Mouse (Mus musculus) fat pad, adult 2 months (tissue): Measurements from ENCODE around the gene Hist1h2ao.
"Not testable (repeated sequence)": the region's sequence is repeated elsewhere in the genome, so short reads cannot be mapped to it uniquely, and the experiment has no call there.

Experiments used
- DNase-seq: peaks from one replicate; pipeline ENCODE4 v3.0.0-alpha.2; 2011; ENCODE audit warnings: low read depth, low spot score; ENCODE audit errors: extremely low read depth

Hist1h2ao gene

GRCm38 (mm10) chr13:21811074-21811473 lies 809 bp downstream of the Hist1h2ao start:
- not testable (repeated sequence) for DNase-seq

GRCm38 (mm10) chr13:21811539-21811938 lies 1.3 kb downstream of the Hist1h2ao start, which contains the start of gene Hist1h4m:
Gene Hist1h4m (plus strand): TSS chr13:21811746.
- DNase-seq = not testable (repeated sequence)

GRCm38 (mm10) chr13:21812092-21812491 lies 1.8 kb downstream of the Hist1h2ao start:
- not testable (repeated sequence) for DNase-seq

GRCm38 (mm10) chr13:21820082-21820890 lies 10.0 kb downstream of the Hist1h2ao start:
- not testable (repeated sequence) for DNase-seq

GRCm38 (mm10) chr13:21828511-21828910 lies 18.2 kb downstream of the Hist1h2ao start:
- DNase-seq = no peak

GRCm38 (mm10) chr13:21830344-21830743 lies 20.1 kb downstream of the Hist1h2ao start:
- DNase-seq = no peak

GRCm38 (mm10) chr13:21831418-21832394 lies 21.4 kb downstream of the Hist1h2ao start, which contains the start of gene Hist1h4n:
Gene Hist1h4n (minus strand): TSS chr13:21832196.
- DNase-seq = not testable (repeated sequence)

GRCm38 (mm10) chr13:21833461-21833860 lies 23.2 kb downstream of the Hist1h2ao start, which contains the start of the genes Hist1h2ap and Hist1h2br:
Gene Hist1h2ap (minus strand): TSS chr13:21833507.
Gene Hist1h2br (plus strand): TSS chr13:21833743.
- not testable (repeated sequence) for DNase-seq

GRCm38 (mm10) chr13:21840508-21840907 lies 30.2 kb downstream of the Hist1h2ao start:
- DNase-seq = not testable (repeated sequence)

- DNase-seq = not testable (repeated sequence)
Measured at GRCm38 (mm10) chr13:21846356-21846755, 36.1 kb downstream of the Hist1h2ao start.

GRCm38 (mm10) chr13:21847883-21848282 lies 37.6 kb downstream of the Hist1h2ao start:
- no peak for DNase-seq

- not testable (repeated sequence) for DNase-seq
Measured at GRCm38 (mm10) chr13:21850696-21851095, 40.4 kb downstream of the Hist1h2ao start.

- no peak for DNase-seq
Measured at GRCm38 (mm10) chr13:21852215-21852945, 42.1 kb downstream of the Hist1h2ao start.

GRCm38 (mm10) chr13:21855146-21855545 lies 44.9 kb downstream of the Hist1h2ao start:
- DNase-seq = no peak

GRCm38 (mm10) chr13:21855698-21856162 lies 45.5 kb downstream of the Hist1h2ao start:
- no peak for DNase-seq
